Comparison of ENCODE assay signal across 22 mouse cellular contexts in the genomic region with DNA sequence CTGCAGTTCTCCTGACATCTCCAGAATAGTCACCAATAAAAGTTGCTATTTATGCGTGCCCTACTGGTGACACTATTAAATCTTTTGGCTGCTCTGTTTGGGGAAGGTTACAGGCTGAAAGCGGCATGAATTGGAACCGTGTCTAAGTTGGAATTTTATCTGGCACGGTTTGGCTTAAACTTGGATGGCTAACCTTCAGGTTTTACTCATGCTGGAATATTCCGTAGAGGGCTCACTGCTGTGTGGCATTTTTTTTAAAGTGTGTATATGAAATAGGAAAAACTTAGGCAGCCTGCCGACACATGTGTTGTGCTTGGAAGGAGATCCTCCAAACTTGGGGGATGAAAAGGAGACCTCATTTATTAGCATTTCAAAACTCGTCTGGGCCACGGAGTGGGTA.
DNase-seq lines count a peak whose midpoint lies in the region; ATAC-seq lines count a peak whose summit lies in the region.
"Had no signal": no experiment of that assay in that cellular context is flagged by ENCODE, and none has a peak within 500 bp of the region (broad histone marks: within the 10 kb centered on the region; RNA-seq: fewer than 3 reads in every experiment).

No protein-coding gene starts in this region.

- H3K27ac ChIP-seq in heart, embryonic 16.5 days (ENCODE audit: low read length): peak overlapping the region; percentile 7; the same call in 1 of the 2 replicates
- H3K27ac ChIP-seq in limb, embryonic 12.5 days: peak overlapping the region; percentile 46
- H3K27ac ChIP-seq: embryonic facial prominence, embryonic 13.5 days; forebrain, embryonic 10.5 days; hindbrain, embryonic 14.5 days; intestine, embryonic 15.5 days; stomach, embryonic 15.5 days had no signal

- ATAC-seq in heart, embryonic 16.5 days (replicated peaks; ENCODE audit: extremely low read depth, insufficient read depth, low FRiP score): no peak
- ATAC-seq in limb, embryonic 12.5 days (ENCODE audit: insufficient number of reproducible peaks, insufficient read depth, low FRiP score, low TSS enrichment, low read depth): no peak
- no peak for ATAC-seq in erythroblast, adult 5-6 weeks (replicated peaks; ENCODE audit: low FRiP score, poor library complexity, severe bottlenecking)
- ATAC-seq: forebrain, postnatal 0 days; intestine, embryonic 15.5 days; midbrain, embryonic 16.5 days had no signal

- H3K36me3 ChIP-seq in heart, embryonic 16.5 days (ENCODE audit: control insufficient read depth, insufficient read depth): no peaks in the 10 kb centered on the region
- no peaks in the 10 kb centered on the region for H3K36me3 ChIP-seq in limb, embryonic 12.5 days
- H3K36me3 ChIP-seq: embryonic facial prominence, embryonic 13.5 days; forebrain, embryonic 10.5 days; intestine, embryonic 15.5 days; stomach, embryonic 15.5 days had no signal

- H3K9me3 ChIP-seq in heart, embryonic 16.5 days (replicated peaks; ENCODE audit: control insufficient read depth, low read length): no peaks in the 10 kb centered on the region
- H3K9me3 ChIP-seq in limb, embryonic 12.5 days: no peaks in the 10 kb centered on the region
- H3K9me3 ChIP-seq: embryonic facial prominence, embryonic 13.5 days; forebrain, embryonic 10.5 days; intestine, embryonic 15.5 days; stomach, embryonic 15.5 days had no signal

- H3K27me3 ChIP-seq in heart, embryonic 16.5 days (ENCODE audit: control insufficient read depth, insufficient read depth, low read length): no peaks in the 10 kb centered on the region
- H3K27me3 ChIP-seq in limb, embryonic 12.5 days: no peaks in the 10 kb centered on the region
- H3K27me3 ChIP-seq: intestine, embryonic 15.5 days; stomach, embryonic 15.5 days had no signal

- intact Hi-C loops in heart, postnatal 36 days (cut with DNase I): loop anchor here (5.0 kb wide), 1 partner anchor 72 kb away; no protein-coding TSS in a partner anchor

- no peak overlapping the region for H3K9ac ChIP-seq in heart, embryonic 16.5 days (ENCODE audit: low read length)
- H3K9ac ChIP-seq in limb, embryonic 12.5 days (replicated peaks): no peak overlapping the region
- H3K9ac ChIP-seq: embryonic facial prominence, embryonic 13.5 days; forebrain, postnatal 0 days; hindbrain, embryonic 14.5 days; intestine, embryonic 15.5 days; stomach, embryonic 15.5 days had no signal

- peaks cover 7% of the 10 kb centered on the region; the same call in 1 of the 2 replicates for H3K4me1 ChIP-seq in heart, embryonic 16.5 days (ENCODE audit: control insufficient read depth, insufficient read depth, low read length)
- peaks cover 53% of the 10 kb centered on the region for H3K4me1 ChIP-seq in limb, embryonic 12.5 days (replicated peaks)
- H3K4me1 ChIP-seq: intestine, embryonic 15.5 days had no signal

- no peak overlapping the region for H3K4me3 ChIP-seq in heart, embryonic 16.5 days (ENCODE audit: low read length)
- no peak overlapping the region for H3K4me3 ChIP-seq in limb, embryonic 12.5 days (replicated peaks)
- H3K4me3 ChIP-seq: forebrain, embryonic 10.5 days; intestine, embryonic 15.5 days; stomach, embryonic 15.5 days had no signal

- peak; percentile 8 to 27 for DNase-seq in adrenal gland, postnatal 36 days
- no peak for DNase-seq in adrenal gland, adult 18-20 months (ENCODE audit: low spot score in 2 of 2)
- DNase-seq in heart, postnatal 36 days: no peak
- DNase-seq in kidney, adult 9 months: peak; percentile 58
- DNase-seq: cerebellum, adult 11 months; cerebellum, postnatal 10 days; forebrain, postnatal 0 days; lung, adult 2 months; lung, postnatal 4 days; right cerebral cortex, postnatal 14 days; thymus, adult 18-20 months; thymus, postnatal 4 days had no signal

- H3K4me2 ChIP-seq in heart, embryonic 16.5 days (ENCODE audit: low read depth, low read length): no peak overlapping the region
- no peak overlapping the region for H3K4me2 ChIP-seq in limb, embryonic 12.5 days
- H3K4me2 ChIP-seq: hindbrain, embryonic 14.5 days; intestine, embryonic 15.5 days; liver, embryonic 11.5 days had no signal

- 72% methylated on average over 8 of the region's 8 CpGs for WGBS in heart, embryonic 16.5 days
- 44% methylated on average over 8 of the region's 8 CpGs for WGBS in limb, embryonic 12.5 days

Comparison
In these comparisons a context has a peak if more than half of its experiments do, and no peak if none do; other contexts are left out.
1. DNase-seq: peak in adrenal gland, postnatal 36 days (2 of 2) and kidney, adult 9 months (single experiment); none in adrenal gland, adult 18-20 months (0 of 2) and heart, postnatal 36 days (0 of 2).